Mouse (Mus musculus) testis, postnatal 14 days (tissue): ENCODE data around the gene Tmem259.

Experiments used
- DNase-seq: peaks from one replicate; pipeline ENCODE4 v3.0.0; 2021; ENCODE audit warnings: low spot score

Gene Tmem259

DNA sequence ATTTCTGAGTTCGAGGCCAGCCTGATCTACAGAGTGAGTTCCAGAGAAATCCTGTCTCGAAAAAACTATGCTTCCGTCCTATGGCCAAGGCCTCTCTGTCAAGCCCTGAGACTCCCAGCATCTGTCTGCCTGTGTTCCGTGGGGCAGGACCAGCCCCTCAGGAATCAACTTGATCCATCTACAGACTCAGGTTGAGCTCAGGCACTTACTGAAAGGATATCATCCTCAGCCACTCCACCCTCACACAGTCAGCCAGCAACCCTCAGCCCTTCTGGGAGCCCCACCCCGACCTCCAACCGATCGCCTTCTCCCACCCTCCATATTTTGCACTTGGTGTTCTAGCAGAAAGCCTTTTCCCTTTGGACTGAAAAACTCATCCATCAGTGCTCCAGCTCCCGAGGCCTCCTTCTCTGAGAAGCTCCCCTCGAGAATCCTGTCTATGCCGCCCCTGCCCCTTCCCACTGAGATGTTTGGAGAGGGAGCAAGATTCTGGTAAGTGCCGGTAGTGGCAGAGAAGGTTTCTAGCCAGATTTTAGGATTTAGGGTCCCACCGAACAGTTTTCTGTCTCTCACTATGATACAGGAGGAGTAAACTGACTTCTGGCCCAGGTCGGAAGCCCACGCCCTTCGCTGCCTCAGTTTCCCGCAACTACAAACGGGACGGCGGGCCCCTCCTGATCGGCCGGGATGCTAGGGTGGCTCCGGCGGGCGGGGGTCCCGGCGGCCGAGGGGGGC is 3.8 kb upstream of the Tmem259 start:
- no peak for DNase-seq

DNA sequence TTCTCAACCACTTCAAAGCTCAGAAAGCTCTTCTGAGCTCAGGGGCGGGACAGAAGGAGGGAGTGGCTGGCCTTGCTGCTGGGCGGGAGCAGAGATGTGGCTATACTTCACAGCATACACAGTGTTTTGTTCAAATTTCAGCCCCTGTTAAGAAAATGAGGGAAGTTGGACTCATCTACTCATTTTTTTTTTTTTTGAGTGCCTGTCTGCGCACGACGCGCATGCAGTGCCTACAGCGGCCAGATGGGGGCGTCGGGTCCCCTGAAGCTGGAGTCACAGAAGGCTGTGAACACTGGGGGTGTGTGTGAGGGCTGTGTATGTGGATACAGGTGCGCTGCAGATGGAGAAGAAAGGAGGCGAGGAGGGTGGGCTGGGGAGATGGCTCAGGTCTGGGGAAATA is 2.8 kb upstream of the Tmem259 start:
- peak; percentile 83 for DNase-seq

DNA sequence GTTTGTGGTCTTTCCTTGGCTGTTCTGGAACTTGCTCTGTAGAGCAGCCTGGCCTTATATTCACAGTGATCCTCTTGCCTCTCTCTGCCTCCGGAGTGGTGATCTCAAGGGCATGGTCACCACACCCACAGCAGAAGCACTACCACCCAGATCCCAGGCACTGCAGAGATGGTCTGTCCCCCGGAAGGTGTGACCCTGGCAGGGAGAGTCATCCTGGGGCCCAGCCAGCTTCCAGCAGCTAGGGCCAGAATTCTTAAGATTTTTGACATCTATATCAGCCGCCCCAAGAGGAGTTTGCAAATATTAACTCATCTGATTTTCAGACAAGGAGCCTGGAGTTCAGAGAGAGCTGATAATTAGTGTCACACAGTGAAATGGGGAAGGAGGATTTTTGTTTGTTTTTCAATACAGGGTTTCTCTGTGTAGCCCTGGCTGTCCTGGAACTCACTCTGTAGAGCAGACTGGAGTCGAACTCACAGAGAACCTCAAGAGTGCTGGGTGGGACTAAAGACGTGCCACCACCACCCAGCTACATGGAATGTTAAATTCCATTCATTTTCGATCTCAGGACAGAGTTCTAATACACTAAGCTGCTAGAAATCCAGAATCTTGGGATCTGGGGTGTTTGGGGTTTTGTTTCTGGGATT is 2.2 kb upstream of the Tmem259 start:
- DNase-seq: no peak

DNA sequence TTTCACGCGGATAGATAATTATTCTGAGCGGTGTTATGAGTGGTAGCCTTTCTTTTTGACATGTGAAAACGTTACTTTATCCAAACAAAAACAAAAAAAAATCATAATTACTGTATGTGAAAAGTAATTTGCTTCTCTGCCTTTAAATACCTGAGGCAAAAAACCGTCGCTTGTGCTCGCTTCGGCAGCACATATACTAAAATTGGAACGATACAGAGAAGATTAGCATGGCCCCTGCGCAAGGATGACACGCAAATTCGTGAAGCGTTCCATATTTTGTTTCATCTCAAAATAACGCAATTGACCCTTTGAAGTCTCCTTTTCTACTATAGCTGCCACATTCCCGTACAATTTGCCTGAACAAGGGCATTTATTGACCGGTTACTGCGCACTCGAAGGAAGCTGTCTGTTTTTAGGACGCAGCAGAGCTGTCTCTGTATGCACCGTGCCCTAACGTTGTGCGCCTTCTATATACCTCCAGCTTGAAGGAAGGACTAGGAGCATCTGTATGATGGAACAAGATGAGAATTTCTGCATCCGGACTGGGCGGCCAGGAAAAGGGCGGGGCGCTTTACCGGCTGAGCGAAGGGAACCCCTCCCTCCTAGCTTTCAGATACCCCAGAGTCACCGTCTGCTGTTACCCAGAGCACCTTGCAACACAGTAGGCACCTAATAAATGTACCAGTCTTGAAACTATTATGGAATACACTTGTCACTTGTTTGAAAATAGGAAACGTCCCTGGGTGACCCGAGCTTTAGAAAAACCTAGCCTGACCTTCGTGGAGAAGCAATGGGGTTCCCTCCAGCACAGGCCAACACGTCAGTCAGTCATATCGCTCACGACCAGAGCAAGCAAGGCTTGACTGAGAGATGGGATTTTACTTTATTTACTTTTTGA is 1.5 kb upstream of the Tmem259 start:
- DNase-seq: no peak

DNA sequence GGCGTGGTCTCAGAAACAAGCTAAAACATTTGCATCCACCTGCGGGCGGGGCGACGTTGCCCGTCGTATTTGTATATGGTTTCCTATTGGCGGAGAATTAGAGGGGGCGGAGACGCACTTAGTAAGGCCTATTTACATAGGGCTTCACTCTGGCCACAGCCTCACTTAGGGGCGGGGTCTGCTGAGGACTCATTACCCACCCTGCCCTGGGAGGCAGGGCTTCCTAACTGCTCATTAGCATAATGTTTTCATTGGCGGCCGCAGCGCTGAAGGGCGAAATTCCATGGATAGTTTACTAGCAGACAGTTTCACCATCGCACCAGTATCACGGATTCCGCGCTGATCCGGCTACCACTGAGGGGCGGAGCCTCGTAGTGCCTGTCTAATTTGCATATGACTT is 741 bp upstream of the Tmem259 start:
- peak; percentile 98 for DNase-seq

DNA sequence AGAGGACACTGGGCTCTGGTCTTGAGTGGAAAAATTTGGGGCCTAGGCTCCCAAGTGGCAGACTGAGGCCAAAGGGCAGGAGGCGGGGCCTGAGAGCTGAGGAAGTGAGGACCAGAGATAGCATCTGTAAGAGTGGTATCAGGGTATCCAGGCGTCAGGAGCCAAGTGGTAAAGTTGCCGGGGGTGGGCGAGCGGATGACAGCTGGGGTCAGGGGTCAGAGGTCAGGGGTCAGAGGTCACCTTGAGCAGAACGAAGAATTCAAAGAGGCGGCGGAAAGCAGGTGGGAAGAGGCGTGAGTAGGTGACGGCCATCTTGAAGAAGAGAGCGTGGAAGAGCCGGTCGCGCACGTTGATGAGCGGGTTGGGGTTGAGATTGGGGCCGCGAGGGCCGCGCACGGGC is 460 bp downstream of the Tmem259 start:
- DNase-seq: peak; percentile 77

DNA sequence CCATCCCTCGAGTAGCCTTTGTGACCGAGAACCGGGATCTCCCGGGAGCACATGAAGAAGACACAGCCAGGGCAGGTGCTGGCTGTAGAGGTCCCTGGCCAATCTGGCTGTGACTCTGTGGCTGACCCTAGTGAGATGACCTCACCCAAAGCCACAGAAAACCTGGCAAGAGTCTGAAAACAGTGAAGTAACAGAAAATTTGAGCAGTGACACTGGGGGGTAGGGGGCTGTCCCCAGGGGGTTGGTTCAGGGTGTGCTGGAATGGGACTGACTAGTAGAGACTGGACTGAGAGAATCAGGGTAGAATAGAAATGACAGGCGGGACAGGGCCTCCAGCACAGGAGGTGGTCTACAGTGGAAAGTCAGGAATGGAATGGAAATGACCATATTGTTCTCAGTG is 925 bp downstream of the Tmem259 start:
- no peak for DNase-seq

DNA sequence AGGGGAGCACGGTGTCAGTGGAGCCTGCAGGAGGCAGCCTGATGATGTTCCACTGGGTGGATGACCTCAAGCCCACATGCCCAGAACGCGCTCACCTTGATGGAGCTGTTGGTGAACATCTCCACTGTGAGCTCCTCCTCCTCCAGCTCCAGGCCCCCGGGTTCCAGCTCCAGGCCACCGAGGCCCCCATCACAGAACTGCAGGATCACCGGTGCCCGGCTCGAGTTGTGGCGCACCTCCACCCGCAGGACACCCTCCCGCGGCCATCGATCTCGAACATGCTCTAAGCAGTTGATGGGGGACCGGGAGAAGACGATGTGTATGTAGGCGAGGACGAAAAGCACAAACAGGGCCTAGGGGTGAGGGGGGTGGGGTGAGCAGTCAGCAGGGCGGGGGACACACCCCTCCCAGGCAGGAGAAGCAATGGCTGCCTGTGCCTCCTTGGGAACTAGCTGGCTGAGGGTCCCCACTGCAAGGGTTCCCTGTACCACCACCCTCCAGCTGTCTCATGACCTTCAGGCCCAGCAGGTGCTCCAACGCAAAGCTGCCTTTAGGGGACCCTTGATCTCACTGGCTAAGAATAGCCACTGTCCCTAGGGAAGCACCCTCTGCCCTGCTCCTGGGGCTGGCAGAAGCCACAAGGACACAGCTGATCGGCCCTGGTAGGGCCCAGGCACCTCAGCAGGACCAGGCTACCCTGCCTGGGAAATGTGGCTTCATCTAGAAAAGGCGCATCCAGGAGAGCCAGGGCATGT is 4.6 kb downstream of the Tmem259 start:
- DNase-seq: no peak

DNA sequence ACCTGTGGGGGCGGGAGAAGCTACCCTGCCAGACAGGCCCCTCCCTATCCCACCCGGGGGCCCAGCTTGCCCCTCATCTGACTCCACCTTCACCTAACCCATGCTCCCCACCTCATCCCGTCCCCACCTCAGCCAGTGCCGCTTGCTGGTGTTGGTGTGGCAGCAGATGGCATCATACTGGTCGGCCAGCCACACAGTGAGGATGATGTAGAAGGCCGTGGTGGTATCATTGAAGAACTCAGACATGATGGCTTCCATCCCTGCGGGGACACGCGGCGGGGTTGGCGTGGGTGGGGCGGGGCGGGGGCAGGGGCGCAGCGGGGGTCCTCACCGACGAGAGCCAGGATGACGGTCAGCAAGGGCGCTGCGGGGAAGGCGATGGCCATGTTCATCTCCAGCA is 6.1 kb downstream of the Tmem259 start:
- no peak for DNase-seq

DNA sequence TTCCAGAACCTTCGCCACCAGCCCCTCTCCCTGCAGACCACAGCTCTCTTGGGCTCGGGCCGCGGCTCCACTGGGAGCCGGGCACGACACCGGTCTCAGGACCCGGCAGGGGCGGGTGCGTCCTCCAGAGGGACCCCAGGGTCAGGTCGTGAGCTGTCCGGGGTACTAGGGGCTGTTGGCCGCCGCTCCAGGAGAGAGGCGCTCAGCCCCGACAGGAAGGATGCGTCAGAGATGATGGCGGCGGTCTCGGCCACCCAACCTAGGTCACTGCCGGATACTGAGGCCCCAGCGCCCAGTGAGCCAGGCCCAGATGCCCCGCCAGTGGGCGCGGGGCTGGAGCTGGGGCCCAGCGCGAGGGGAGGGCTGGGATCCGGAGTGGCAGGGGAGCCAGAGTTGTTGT is 6.8 kb downstream of the Tmem259 start:
- no peak for DNase-seq

DNA sequence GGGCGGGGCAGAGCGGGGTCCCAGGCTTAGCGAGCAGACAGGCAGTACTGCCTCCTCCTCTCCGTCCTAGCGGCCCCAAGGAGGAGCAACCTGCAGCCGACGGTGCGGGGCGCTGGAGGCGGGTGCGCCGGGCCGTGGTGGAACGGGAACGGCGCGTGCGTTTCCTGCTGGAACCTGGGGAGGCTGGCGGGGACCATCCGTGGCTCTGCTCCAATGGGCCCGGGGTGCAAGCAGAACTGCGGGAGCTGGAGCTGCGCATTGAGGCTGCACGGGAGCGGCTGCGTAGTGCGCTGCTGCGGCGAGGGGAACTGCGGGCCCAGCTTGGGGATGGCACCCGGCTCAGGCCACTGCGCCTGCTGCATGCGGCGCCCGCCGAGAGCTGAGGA is 7.4 kb downstream of the Tmem259 start:
- no peak for DNase-seq

DNA sequence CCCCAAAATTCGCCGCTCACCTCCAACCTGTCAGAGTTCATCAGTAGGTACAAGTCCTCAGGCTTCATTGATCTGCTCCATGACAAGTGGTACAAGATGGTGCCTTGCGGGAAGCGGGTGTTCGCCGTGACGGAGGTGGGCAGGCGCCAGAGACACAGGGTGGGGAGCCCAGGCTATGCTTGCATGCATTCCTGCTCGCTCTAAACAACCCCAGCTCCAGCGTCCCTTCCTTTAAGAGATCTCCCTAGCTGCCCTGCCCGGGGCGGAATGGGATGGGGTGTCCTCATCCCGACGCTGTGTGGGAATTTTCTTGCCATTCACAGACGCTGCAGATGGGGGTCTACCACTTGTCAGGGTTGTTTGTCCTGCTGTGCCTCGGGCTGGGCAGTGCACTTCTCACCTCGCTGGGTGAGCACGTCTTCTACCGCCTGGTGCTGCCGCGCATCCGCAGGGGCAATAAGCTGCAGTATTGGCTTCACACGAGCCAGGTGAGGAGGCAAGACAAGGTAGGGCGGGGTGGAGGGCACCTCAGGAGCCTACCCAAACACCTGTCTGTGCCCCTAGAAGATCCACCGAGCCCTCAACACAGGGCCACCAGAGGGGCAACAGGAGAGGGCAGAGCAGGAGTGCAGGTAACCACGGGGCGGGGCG is 7.9 kb downstream of the Tmem259 start:
- no peak for DNase-seq

DNA sequence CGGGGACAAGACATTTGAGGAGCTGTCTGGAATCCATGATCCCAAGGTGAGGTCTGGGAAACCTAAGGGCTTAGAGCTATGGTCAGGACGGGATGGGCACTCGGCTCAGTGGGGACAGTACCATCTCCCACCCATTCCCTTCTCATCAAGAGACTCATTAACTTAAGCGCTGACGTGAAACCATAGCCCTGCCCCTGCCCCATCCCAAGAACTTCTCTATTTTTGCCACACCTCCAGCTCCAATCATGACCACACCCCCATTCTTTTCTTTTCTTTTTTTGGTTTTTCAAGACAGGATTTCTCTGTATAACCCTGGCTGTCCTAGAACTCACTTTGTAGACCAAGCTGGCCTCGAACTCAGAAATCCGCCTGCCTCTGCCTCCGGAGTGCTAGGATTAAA is 9.5 kb downstream of the Tmem259 start:
- DNase-seq: no peak

DNA sequence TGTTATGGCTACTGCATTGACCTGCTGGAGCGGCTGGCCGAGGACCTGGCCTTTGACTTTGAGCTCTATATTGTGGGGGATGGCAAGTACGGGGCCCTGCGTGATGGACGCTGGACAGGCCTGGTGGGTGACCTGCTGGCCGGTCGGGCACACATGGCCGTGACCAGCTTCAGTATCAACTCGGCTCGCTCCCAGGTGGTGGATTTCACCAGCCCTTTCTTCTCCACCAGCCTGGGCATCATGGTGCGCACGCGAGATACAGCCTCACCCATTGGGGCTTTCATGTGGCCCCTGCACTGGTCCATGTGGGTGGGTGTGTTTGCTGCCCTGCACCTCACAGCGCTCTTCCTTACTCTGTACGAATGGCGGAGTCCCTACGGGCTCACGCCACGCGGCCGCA is 10.0 kb downstream of the Tmem259 start:
- no peak for DNase-seq

DNA sequence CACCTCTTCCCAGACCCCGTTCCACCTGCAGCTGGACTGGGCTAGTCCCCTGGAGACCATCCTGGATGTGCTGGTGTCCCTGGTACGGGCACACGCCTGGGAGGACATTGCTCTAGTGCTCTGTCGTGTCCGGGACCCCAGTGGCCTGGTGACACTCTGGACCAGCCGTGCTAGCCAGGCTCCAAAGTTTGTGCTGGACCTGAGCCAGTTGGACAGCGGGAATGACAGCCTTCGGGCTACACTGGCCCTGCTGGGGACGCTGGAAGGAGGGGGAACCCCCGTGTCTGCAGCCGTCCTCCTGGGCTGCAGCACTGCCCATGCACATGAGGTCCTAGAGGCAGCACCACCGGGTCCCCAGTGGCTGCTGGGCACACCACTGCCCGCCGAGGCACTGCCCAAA is 11.3 kb downstream of the Tmem259 start:
- DNase-seq: no peak

DNA sequence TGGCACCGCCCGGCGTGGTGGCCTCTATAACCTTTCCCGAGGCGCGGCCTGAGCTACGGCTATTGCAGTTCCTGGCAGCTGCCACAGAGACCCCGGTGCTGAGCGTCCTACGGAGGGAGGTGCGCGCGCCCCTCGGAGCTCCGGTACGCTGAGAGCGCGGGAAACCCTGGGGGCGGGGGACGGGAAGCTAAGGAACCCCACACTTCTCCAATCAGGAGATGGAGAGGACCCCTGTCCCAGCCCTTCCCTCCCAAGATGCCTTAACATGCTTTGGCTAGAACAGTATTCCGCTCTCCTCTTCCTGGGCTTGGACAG is 13.0 kb downstream of the Tmem259 start:
- DNase-seq: no peak

DNA sequence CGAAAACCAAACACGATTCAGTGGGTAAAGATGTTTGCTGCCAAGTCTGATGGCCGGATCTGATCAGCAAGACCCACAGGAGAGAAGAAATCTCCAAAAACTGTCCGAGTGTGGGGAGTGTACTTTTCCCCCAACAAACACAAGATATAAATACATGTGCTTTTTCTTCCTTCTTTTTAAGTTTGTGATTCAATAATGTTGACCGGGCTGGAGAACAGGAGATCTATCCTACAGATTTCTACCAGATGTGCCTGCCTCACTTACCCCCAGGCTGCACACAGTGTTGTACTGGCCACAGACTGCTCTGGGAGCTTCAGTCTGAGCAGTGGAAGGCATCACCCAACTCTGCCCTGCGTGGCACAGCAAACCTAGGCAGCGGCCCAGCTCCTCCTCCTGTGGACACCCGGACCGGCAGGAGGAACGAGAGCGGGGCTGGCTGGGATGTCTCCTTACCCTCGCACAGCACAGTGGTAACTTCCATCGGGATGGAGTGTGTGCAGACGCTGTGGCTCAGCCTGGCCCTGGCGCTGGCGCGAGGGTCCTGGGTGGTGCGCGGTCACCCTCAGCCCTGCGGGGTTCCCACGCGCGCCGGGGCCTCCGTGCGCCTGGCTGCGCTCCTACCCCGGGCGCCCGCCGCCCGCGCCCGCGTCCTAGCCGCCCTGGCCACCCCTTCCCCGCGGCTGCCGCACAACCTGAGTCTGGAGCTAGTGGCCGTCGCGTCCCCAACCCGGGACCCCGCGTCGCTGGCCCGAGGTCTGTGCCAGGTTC is 13.5 kb downstream of the Tmem259 start, which contains the start of gene Grin3b:
Gene Grin3b (plus strand): TSS at position 301 of the 768 bp plus-strand sequence.
- no peak for DNase-seq

DNA sequence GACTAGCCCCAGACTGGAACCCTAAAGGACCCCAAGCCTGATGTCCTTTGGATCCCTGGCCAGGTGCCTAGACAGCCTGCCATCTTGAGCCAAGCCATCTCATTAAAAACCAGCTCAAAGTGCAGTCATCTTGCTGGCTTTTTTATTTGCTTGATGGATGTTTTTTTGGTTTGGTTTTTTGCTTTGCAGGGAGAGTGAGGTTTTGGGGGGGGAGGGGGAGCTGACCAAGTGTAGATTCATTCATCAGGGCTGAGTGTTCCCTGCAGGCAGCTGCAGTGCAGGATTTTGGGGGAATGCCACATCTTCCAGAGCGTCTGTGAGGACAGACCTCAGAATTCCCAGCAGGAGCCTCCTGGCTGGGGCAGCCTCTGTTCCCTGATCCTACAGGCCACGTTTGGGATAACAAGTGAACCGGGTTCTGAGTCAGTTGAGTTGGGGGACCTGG is 15.0 kb downstream of the Tmem259 start:
- DNase-seq: no peak

DNA sequence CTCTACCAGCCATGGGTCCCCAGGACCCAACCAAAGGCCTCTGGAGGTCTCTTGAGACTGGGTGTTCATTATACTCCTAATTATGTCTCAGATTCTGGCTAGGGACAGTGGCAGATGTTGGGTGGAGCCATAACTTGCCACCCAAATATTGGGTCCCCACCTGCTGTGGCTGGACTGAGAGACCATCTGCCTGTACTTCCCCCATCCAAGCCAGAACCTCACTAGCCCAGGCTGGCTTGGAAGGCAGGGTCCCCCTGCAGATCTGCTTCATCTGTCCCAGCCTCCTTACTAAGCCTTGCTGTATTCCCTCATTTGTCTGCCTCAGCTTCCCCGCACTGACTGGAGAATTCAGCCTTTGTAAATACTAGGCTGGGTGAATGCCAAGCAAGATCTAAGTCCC is 15.9 kb downstream of the Tmem259 start:
- no peak for DNase-seq

DNA sequence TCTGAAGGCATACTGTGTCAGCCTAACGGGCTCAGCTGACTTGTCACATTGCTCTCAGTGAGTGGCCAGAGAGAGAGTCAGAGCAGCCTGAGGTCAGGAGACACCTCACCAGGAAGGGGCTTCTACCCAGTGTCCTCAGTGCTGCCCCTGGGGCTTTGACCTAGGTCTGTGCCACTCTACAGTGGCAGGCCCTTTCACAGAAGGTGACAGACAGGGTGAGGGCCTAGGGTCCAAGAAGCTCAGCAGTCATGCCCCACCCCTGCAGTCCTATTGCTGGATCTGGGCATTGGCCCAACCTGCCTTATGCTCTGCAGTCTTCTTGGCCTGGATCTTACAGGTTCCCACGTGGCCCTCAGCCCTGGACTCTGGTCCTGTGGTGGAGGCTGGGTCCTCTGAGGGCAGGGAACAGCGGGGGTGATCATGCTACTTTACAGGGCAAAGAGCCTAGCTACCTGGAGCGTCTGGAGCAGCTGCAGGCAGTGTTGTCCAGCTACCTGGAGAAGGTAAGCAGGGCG is 17.2 kb downstream of the Tmem259 start:
- DNase-seq: no peak

DNA sequence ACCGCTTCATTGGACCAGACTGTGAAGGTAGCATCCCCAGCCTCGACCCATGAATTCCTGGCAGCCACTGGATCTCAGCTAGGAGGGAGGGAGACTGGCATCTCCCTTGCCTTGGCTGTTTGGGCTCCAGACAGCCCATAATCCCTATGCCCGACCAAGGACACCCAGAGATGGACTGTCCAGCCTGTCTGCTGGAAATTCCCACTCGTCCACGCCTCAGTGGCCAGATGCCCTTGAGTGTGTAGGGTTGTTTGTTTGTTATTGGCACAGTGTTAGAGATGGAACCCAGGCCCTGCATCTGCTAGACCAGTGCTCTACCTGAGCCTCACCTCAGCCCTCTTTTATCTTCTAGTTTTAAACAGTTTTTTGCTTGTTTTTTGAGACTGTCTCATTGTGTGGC is 18.8 kb downstream of the Tmem259 start:
- no peak for DNase-seq
